Mouse (Mus musculus): ENCODE data around the gene Cabin1.

Gene Cabin1

GRCm38 (mm10) chr10:75641721-75642222 lies 122.4 kb downstream of the Cabin1 start:
- in situ Hi-C loops (cut with MboI, MseI) = loop anchor here (25.0 kb wide), 1 partner anchor 1096 kb away; the partner anchor contains the start of gene Col6a1

GRCm38 (mm10) chr10:75637711-75638110 lies 126.4 kb downstream of the Cabin1 start:
- in situ Hi-C loops (cut with MboI, MseI) = loop anchor here (5.0 to 25.0 kb wide), 2 partner anchors 50 to 1100 kb away; partner anchors contain the start of genes Col6a1 and Ggt5

GRCm38 (mm10) chr10:75636084-75636786 lies 127.9 kb downstream of the Cabin1 start:
- in situ Hi-C loops (cut with MboI, MseI) = loop anchor here (5.0 to 25.0 kb wide), 2 partner anchors 49 to 1101 kb away; partner anchors contain the start of genes Col6a1 and Ggt5

- in situ Hi-C loops (cut with MboI, MseI) = loop anchor here (5.0 to 25.0 kb wide), 2 partner anchors 48 to 1102 kb away; partner anchors contain the start of genes Col6a1 and Ggt5
These were observed 128.5 kb downstream of the Cabin1 start for GRCm38 (mm10) chr10:75635693-75636055.

GRCm38 (mm10) chr10:75635019-75635692 lies 129.0 kb downstream of the Cabin1 start:
- in situ Hi-C loops (cut with MboI, MseI) = loop anchor here (5.0 to 25.0 kb wide), 2 partner anchors 48 to 1102 kb away; partner anchors contain the start of genes Col6a1 and Ggt5

GRCm38 (mm10) chr10:75634610-75635009 lies 129.5 kb downstream of the Cabin1 start:
- in situ Hi-C loops (cut with MboI, MseI) = loop anchor here (5.0 to 25.0 kb wide), 2 partner anchors 47 to 1103 kb away; partner anchors contain the start of genes Col6a1 and Ggt5

GRCm38 (mm10) chr10:75633576-75634139 lies 130.5 kb downstream of the Cabin1 start:
- in situ Hi-C loops (cut with MboI, MseI) = loop anchor here (25.0 kb wide), 1 partner anchor 1104 kb away; the partner anchor contains the start of gene Col6a1

- in situ Hi-C loops (cut with MboI, MseI) = loop anchor here (25.0 kb wide), 1 partner anchor 1104 kb away; the partner anchor contains the start of gene Col6a1
These were observed 131.1 kb downstream of the Cabin1 start for GRCm38 (mm10) chr10:75633048-75633447.

- in situ Hi-C loops (cut with MboI, MseI) = loop anchor here (25.0 kb wide), 1 partner anchor 1105 kb away; the partner anchor contains the start of gene Col6a1
These were observed 131.5 kb downstream of the Cabin1 start for GRCm38 (mm10) chr10:75632633-75633032.

GRCm38 (mm10) chr10:75627490-75627889 lies 136.7 kb downstream of the Cabin1 start:
- in situ Hi-C loops (cut with MboI, MseI) = loop anchor here (25.0 kb wide), 1 partner anchor 1110 kb away; the partner anchor contains the start of gene Col6a1

- in situ Hi-C loops (cut with MboI, MseI) = loop anchor here (25.0 kb wide), 1 partner anchor 1110 kb away; the partner anchor contains the start of gene Col6a1
These were observed 137.2 kb downstream of the Cabin1 start for GRCm38 (mm10) chr10:75626991-75627390.

- in situ Hi-C loops (cut with MboI, MseI) = loop anchor here (25.0 kb wide), 1 partner anchor 1111 kb away; the partner anchor contains the start of gene Col6a1
These were observed 138.2 kb downstream of the Cabin1 start for GRCm38 (mm10) chr10:75625920-75626319.

- in situ Hi-C loops (cut with MboI, MseI) = no loop called here
These were observed 143.3 kb downstream of the Cabin1 start for GRCm38 (mm10) chr10:75620818-75621217.

- in situ Hi-C loops (cut with MboI, MseI) = no loop called here
These were observed 148.1 kb downstream of the Cabin1 start for GRCm38 (mm10) chr10:75616044-75616443.

GRCm38 (mm10) chr10:75610486-75610885 lies 153.7 kb downstream of the Cabin1 start:
- in situ Hi-C loops (cut with MboI, MseI) = no loop called here

GRCm38 (mm10) chr10:75608975-75609374 lies 155.2 kb downstream of the Cabin1 start:
- in situ Hi-C loops (cut with MboI, MseI) = no loop called here

GRCm38 (mm10) chr10:75607253-75607652 lies 156.9 kb downstream of the Cabin1 start:
- in situ Hi-C loops (cut with MboI, MseI) = no loop called here

GRCm38 (mm10) chr10:75605162-75605846 lies 158.8 kb downstream of the Cabin1 start:
- in situ Hi-C loops (cut with MboI, MseI) = no loop called here

- in situ Hi-C loops (cut with MboI, MseI) = no loop called here
These were observed 163.9 kb downstream of the Cabin1 start for GRCm38 (mm10) chr10:75600189-75600730.
